Mouse (Mus musculus) embryonic facial prominence, embryonic 11.5 days (tissue): ENCODE results near the gene P2ry6. TPM values are rescaled to one million over a fixed set of nuclear protein-coding genes. Genes with fewer than 3 reads are reported as not detected.
A peak's percentile ranks its signal among the peaks of the same experiment; 100 is the strongest.

Experiments
- ATAC-seq: fragments of 200-750 bp; cut with Nextera tagmentation; replicated peaks from 2 replicates; pipeline ENCODE4 v1.8.0; 2017; ENCODE audit warnings: low read depth; ENCODE audit not compliant: insufficient number of reproducible peaks, low FRiP score, low TSS enrichment
- DNase-seq: peaks from one replicate; pipeline ENCODE4 v3.0.0-alpha.2; 2015; ENCODE audit warnings: low spot score
- H3K27ac ChIP-seq: fragments of 300-500 bp; sonication (generic); replicated peaks from 2 replicates; pipeline ENCODE4 v1.5.1; 2014; ENCODE audit warnings: mild to moderate bottlenecking, low read depth, low read length, control low read depth
- H3K27me3 ChIP-seq: fragments of 300-500 bp; sonication (generic); 2 replicates; pipeline ENCODE4 v1.6.1; 2014; ENCODE audit warnings: mild to moderate bottlenecking, low read length, moderate library complexity, mixed read lengths; ENCODE audit not compliant: control insufficient read depth, insufficient read depth
- H3K36me3 ChIP-seq: fragments of 300-500 bp; sonication (generic); replicated peaks from 2 replicates; pipeline ENCODE4 v1.6.1; 2014; ENCODE audit warnings: low read depth, mild to moderate bottlenecking, low read length, moderate library complexity, mixed read lengths; ENCODE audit not compliant: control insufficient read depth, insufficient read depth
- H3K4me1 ChIP-seq: fragments of 300-500 bp; sonication (generic); 2 replicates; pipeline ENCODE4 v1.6.1; 2014; ENCODE audit warnings: low read length, mixed read lengths; ENCODE audit not compliant: control insufficient read depth, insufficient read depth
- H3K4me2 ChIP-seq: fragments of 300-500 bp; sonication (generic); 2 replicates; pipeline ENCODE4 v1.6.1; 2014; ENCODE audit warnings: low read depth, mild to moderate bottlenecking, control low read depth, low read length, moderate library complexity
- H3K4me3 ChIP-seq: fragments of 300-500 bp; sonication (generic); 2 replicates; pipeline ENCODE4 v1.5.1; 2014; ENCODE audit warnings: low read depth, low read length, control low read depth
- H3K9ac ChIP-seq: fragments of 300-500 bp; sonication (generic); replicated peaks from 2 replicates; pipeline ENCODE4 v1.6.1; 2014; ENCODE audit warnings: mild to moderate bottlenecking, control low read depth, low read length
- H3K9me3 ChIP-seq: fragments of 300-500 bp; sonication (generic); replicated peaks from 2 replicates; pipeline ENCODE4 v1.6.1; 2016; ENCODE audit warnings: mild to moderate bottlenecking, low read length, inconsistent platforms, mixed read lengths; ENCODE audit not compliant: control insufficient read depth
- WGBS: fragments of 180-500 bp; shearing (Covaris S2); extraction: QIAGEN DNeasy Blood & Tissue Kit; methylation state at CpG from one replicate; pipeline ENCODE4 v1.1.7; 2014; 5-methylcytosine and 5-hydroxymethylcytosine counted together
- polyA plus RNA-seq: library from polyadenylated mRNA; unstranded; fragments of >200 nt; fragmentation: Nextera tagmentation; extraction: Ambion mirVana; gene quantifications from 2 replicates; pipeline ENCODE4 v1.2.1, GENCODE M21; 2014

The P2ry6 gene
- polyA plus RNA-seq, 1 experiment from 2014 or later = 1.8 TPM

- no peak for ATAC-seq
- no peak for DNase-seq
- H3K4me1 ChIP-seq = no peaks in the 10 kb centered on the region; the same call in none of the 2 replicates
- H3K4me2 ChIP-seq = no peak overlapping the region
- H3K9ac ChIP-seq = no peak overlapping the region
- H3K36me3 ChIP-seq = no peaks in the 10 kb centered on the region
- H3K27ac ChIP-seq = no peak overlapping the region
- no peaks in the 10 kb centered on the region for H3K9me3 ChIP-seq
- 62% methylated on average over 2 of the region's 2 CpGs for WGBS
- no peak overlapping the region for H3K4me3 ChIP-seq
- peaks cover 5% of the 10 kb centered on the region; the same call in 1 of the 2 replicates for H3K27me3 ChIP-seq
These were observed 31.8 kb upstream of the P2ry6 start for GRCm38 (mm10) chr7:101006201-101006600.

GRCm38 (mm10) chr7:101005119-101005518 lies 30.7 kb upstream of the P2ry6 start:
- Histone ChIP-seq H3K9ac (no peak overlapping the region), H3K36me3 (no peaks in the 10 kb centered on the region), H3K4me3 (no peak overlapping the region), H3K4me2 (no peak overlapping the region), H3K9me3 (no peaks in the 10 kb centered on the region), H3K27ac (no peak overlapping the region), H3K4me1 (no peaks in the 10 kb centered on the region; the same call in none of the 2 replicates), H3K27me3 (no peaks in the 10 kb centered on the region; the same call in 1 of the 2 replicates)
- WGBS = 57% methylated on average over 4 of the region's 4 CpGs
- DNase-seq (no peak), ATAC-seq (no peak)

- H3K27me3 ChIP-seq = no peaks in the 10 kb centered on the region
- H3K9me3 ChIP-seq = no peaks in the 10 kb centered on the region
- ATAC-seq (0 out of 2 replicates have a peak, but pooled peaks have one; percentile 15), DNase-seq (peak; percentile 67)
- H3K4me3 ChIP-seq = no peak overlapping the region
- no peaks in the 10 kb centered on the region; the same call in none of the 2 replicates for H3K4me1 ChIP-seq
- WGBS = 59% methylated on average over 11 of the region's 11 CpGs
- H3K27ac ChIP-seq = no peak overlapping the region
- no peak overlapping the region for H3K9ac ChIP-seq
- no peaks in the 10 kb centered on the region for H3K36me3 ChIP-seq
- H3K4me2 ChIP-seq = no peak overlapping the region
These were observed 29.2 kb upstream of the P2ry6 start for GRCm38 (mm10) chr7:101003442-101004326.

- ATAC-seq = no peak
- no peak overlapping the region for H3K27ac ChIP-seq
- H3K4me2 ChIP-seq = no peak overlapping the region
- H3K9ac ChIP-seq = no peak overlapping the region
- H3K27me3 ChIP-seq = no peaks in the 10 kb centered on the region
- 72% methylated on average over 6 of the region's 6 CpGs for WGBS
- no peak overlapping the region for H3K4me3 ChIP-seq
- H3K36me3 ChIP-seq = no peaks in the 10 kb centered on the region
- no peaks in the 10 kb centered on the region; the same call in none of the 2 replicates for H3K4me1 ChIP-seq
- DNase-seq = no peak
- H3K9me3 ChIP-seq = no peaks in the 10 kb centered on the region
These were observed 27.8 kb upstream of the P2ry6 start for GRCm38 (mm10) chr7:101002274-101002673.

GRCm38 (mm10) chr7:100999623-101000022 lies 25.2 kb upstream of the P2ry6 start:
- Histone ChIP-seq H3K27ac (no peak overlapping the region), H3K4me2 (no peak overlapping the region), H3K9me3 (no peaks in the 10 kb centered on the region), H3K9ac (no peak overlapping the region), H3K4me1 (no peaks in the 10 kb centered on the region; the same call in none of the 2 replicates), H3K27me3 (no peaks in the 10 kb centered on the region), H3K4me3 (no peak overlapping the region), H3K36me3 (no peaks in the 10 kb centered on the region)
- ATAC-seq (no peak), DNase-seq (no peak)
- WGBS = 63% methylated on average over 5 of the region's 5 CpGs

GRCm38 (mm10) chr7:100998578-100998960 lies 24.1 kb upstream of the P2ry6 start:
- ATAC-seq = no peak
- no peak for DNase-seq
- Histone ChIP-seq H3K4me1 (no peaks in the 10 kb centered on the region; the same call in none of the 2 replicates), H3K27me3 (no peaks in the 10 kb centered on the region), H3K9ac (no peak overlapping the region), H3K36me3 (no peaks in the 10 kb centered on the region), H3K27ac (no peak overlapping the region), H3K4me3 (no peak overlapping the region), H3K9me3 (no peaks in the 10 kb centered on the region), H3K4me2 (no peak overlapping the region)
- 87% methylated on average over 24 of the region's 24 CpGs for WGBS

- Histone ChIP-seq H3K9ac (no peak overlapping the region), H3K4me3 (no peak overlapping the region), H3K36me3 (no peaks in the 10 kb centered on the region), H3K9me3 (no peaks in the 10 kb centered on the region), H3K27ac (no peak overlapping the region), H3K4me1 (no peaks in the 10 kb centered on the region), H3K4me2 (no peak overlapping the region), H3K27me3 (no peaks in the 10 kb centered on the region)
- WGBS = 83% methylated on average over 31 of the region's 31 CpGs
- ATAC-seq = no peak
- no peak for DNase-seq
These were observed 23.6 kb upstream of the P2ry6 start for GRCm38 (mm10) chr7:100997951-100998577.

GRCm38 (mm10) chr7:100997215-100997614 lies 22.8 kb upstream of the P2ry6 start:
- no peak overlapping the region for H3K9ac ChIP-seq
- WGBS = 43% methylated on average over 1 of the region's 1 CpGs
- DNase-seq = no peak

More at GRCm38 (mm10) chr7:100997215-100997614, 22.8 kb upstream of the P2ry6 start:
- H3K4me2 ChIP-seq = no peak overlapping the region
- no peaks in the 10 kb centered on the region for H3K27me3 ChIP-seq
- H3K4me3 ChIP-seq = no peak overlapping the region
- no peak overlapping the region for H3K27ac ChIP-seq
- no peaks in the 10 kb centered on the region for H3K4me1 ChIP-seq
- ATAC-seq = no peak
- no peaks in the 10 kb centered on the region for H3K36me3 ChIP-seq
- H3K9me3 ChIP-seq = no peaks in the 10 kb centered on the region
